Mouse (Mus musculus): ENCODE measurements around the gene Pde4d.

Gene Pde4d

GRCm38 (mm10) chr13:109638273-109638672 is 1188.5 kb downstream of the Pde4d start:
- DNase-seq, result no peak

GRCm38 (mm10) chr13:109639286-109639685 is 1189.5 kb downstream of the Pde4d start:
- DNase-seq, result no peak

- DNase-seq, result no peak
Observed at GRCm38 (mm10) chr13:109641562-109641961, 1191.8 kb downstream of the Pde4d start.

GRCm38 (mm10) chr13:109643419-109643818 is 1193.7 kb downstream of the Pde4d start:
- no peak for DNase-seq

- no peak for DNase-seq
Observed at GRCm38 (mm10) chr13:109644086-109644485, 1194.3 kb downstream of the Pde4d start.

- no peak for DNase-seq
Observed at GRCm38 (mm10) chr13:109645284-109645909, 1195.6 kb downstream of the Pde4d start.

- DNase-seq, result no peak
Observed at GRCm38 (mm10) chr13:109645910-109646284, 1196.1 kb downstream of the Pde4d start.

- DNase-seq, result no peak
Observed at GRCm38 (mm10) chr13:109646597-109647232, 1197.0 kb downstream of the Pde4d start.

- DNase-seq, result no peak
Observed at GRCm38 (mm10) chr13:109647479-109648199, 1197.9 kb downstream of the Pde4d start.

- DNase-seq, result no peak
Observed at GRCm38 (mm10) chr13:109648311-109648710, 1198.6 kb downstream of the Pde4d start.

- DNase-seq, result no peak
Observed at GRCm38 (mm10) chr13:109651790-109652605, 1202.2 kb downstream of the Pde4d start.

GRCm38 (mm10) chr13:109652631-109653030 is 1202.9 kb downstream of the Pde4d start:
- DNase-seq, result no peak

- no peak for DNase-seq
Observed at GRCm38 (mm10) chr13:109655390-109655789, 1205.6 kb downstream of the Pde4d start.

GRCm38 (mm10) chr13:109659103-109659502 is 1209.4 kb downstream of the Pde4d start:
- no peak for DNase-seq

- DNase-seq, result peak; percentile 42 to 57
Observed at GRCm38 (mm10) chr13:109661345-109661744, 1211.6 kb downstream of the Pde4d start.

GRCm38 (mm10) chr13:109662099-109662498 is 1212.4 kb downstream of the Pde4d start:
- DNase-seq, result no peak

GRCm38 (mm10) chr13:109662731-109663130 is 1213.0 kb downstream of the Pde4d start:
- no peak for DNase-seq

GRCm38 (mm10) chr13:109664956-109665802 is 1215.4 kb downstream of the Pde4d start:
- no peak for DNase-seq

GRCm38 (mm10) chr13:109665803-109666403 is 1216.2 kb downstream of the Pde4d start:
- DNase-seq, result peak in 1 of 2 experiments; percentile 22

GRCm38 (mm10) chr13:109669965-109670364 is 1220.2 kb downstream of the Pde4d start:
- DNase-seq, result no peak

- DNase-seq, result peak in 1 of 2 experiments; percentile 60
Observed at GRCm38 (mm10) chr13:109671589-109672347, 1222.0 kb downstream of the Pde4d start.

Data from cerebellum, postnatal 14 days (tissue).